Mouse (Mus musculus): Measurements from ENCODE around the gene Pik3r3.

Gene Pik3r3

GRCm38 (mm10) chr4:116221140-116221851 lies at the start of gene Pik3r3:
TSS of gene Pik3r3 (plus strand) at chr4:116221618.
- DNase-seq: peak; percentile 99

GRCm38 (mm10) chr4:116173072-116173471 lies 48.3 kb upstream of the Pik3r3 start, which contains the start of the genes 1700042G07Rik and Gm49337:
TSS of gene 1700042G07Rik (plus strand) at chr4:116173372.
TSS of gene Gm49337 (plus strand) at chr4:116173384.
- no peak for DNase-seq

GRCm38 (mm10) chr4:116173752-116174151 lies 47.7 kb upstream of the Pik3r3 start:
- DNase-seq: no peak

- peak; percentile 86 for DNase-seq
Measured at GRCm38 (mm10) chr4:116174466-116175116, 46.8 kb upstream of the Pik3r3 start.

- DNase-seq: peak; percentile 64
Measured at GRCm38 (mm10) chr4:116175136-116175535, 46.3 kb upstream of the Pik3r3 start.

- DNase-seq: peak; percentile 90
Measured at GRCm38 (mm10) chr4:116175711-116176542, 45.5 kb upstream of the Pik3r3 start.

- DNase-seq: peak; percentile 99
Measured at GRCm38 (mm10) chr4:116176543-116176988, 44.9 kb upstream of the Pik3r3 start.

GRCm38 (mm10) chr4:116177140-116177539 lies 44.3 kb upstream of the Pik3r3 start:
- peak; percentile 84 for DNase-seq

GRCm38 (mm10) chr4:116182079-116182478 lies 39.3 kb upstream of the Pik3r3 start:
- no peak for DNase-seq

GRCm38 (mm10) chr4:116182745-116183144 lies 38.7 kb upstream of the Pik3r3 start:
- peak; percentile 77 for DNase-seq

GRCm38 (mm10) chr4:116185083-116185482 lies 36.3 kb upstream of the Pik3r3 start:
- no peak for DNase-seq

- DNase-seq: no peak
Measured at GRCm38 (mm10) chr4:116192286-116192835, 29.1 kb upstream of the Pik3r3 start.

- DNase-seq: no peak
Measured at GRCm38 (mm10) chr4:116193583-116194383, 27.6 kb upstream of the Pik3r3 start.

GRCm38 (mm10) chr4:116198422-116198821 lies 23.0 kb upstream of the Pik3r3 start:
- no peak for DNase-seq

GRCm38 (mm10) chr4:116204422-116204821 lies 17.0 kb upstream of the Pik3r3 start:
- no peak for DNase-seq

GRCm38 (mm10) chr4:116206531-116206930 lies 14.9 kb upstream of the Pik3r3 start:
- DNase-seq: no peak

GRCm38 (mm10) chr4:116208891-116209290 lies 12.5 kb upstream of the Pik3r3 start:
- DNase-seq: no peak

GRCm38 (mm10) chr4:116215895-116216605 lies 5.4 kb upstream of the Pik3r3 start:
- DNase-seq: peak; percentile 85

- peak; percentile 81 for DNase-seq
Measured at GRCm38 (mm10) chr4:116217046-116217445, 4.4 kb upstream of the Pik3r3 start.

GRCm38 (mm10) chr4:116217661-116218060 lies 3.8 kb upstream of the Pik3r3 start:
- DNase-seq: peak; percentile 38

- no peak for DNase-seq
Measured at GRCm38 (mm10) chr4:116219056-116219455, 2.4 kb upstream of the Pik3r3 start.
